Mouse (Mus musculus): ENCODE measurements at regions not wholly inside any gene's neighbourhood (a gene's known extent, or its start where the extent isn't known, plus 50 kb on each side); places are given as distances from the start of the nearest gene placed in this dataset.

GRCm38 (mm10) chr8:93591608-93592301, 56.1 kb upstream of the Ces5a start:
- peak; percentile 61 to 82 for DNase-seq

GRCm38 (mm10) chr8:93592302-93592651, 56.6 kb upstream of the Ces5a start:
- DNase-seq, result no peak

GRCm38 (mm10) chr8:93598613-93599121, 63.0 kb upstream of the Ces5a start:
- DNase-seq, result peak; percentile 34 to 49

- DNase-seq, result no peak
These were observed 63.7 kb upstream of the Ces5a start for GRCm38 (mm10) chr8:93599306-93599705.

GRCm38 (mm10) chr8:93599776-93600175, 64.1 kb upstream of the Ces5a start:
- DNase-seq, result peak; percentile 16 to 46

- DNase-seq, result peak; percentile 14 to 41
These were observed 91.3 kb upstream of the Ces5a start for GRCm38 (mm10) chr8:93626807-93627526.

GRCm38 (mm10) chr8:93627626-93628025, 92.0 kb upstream of the Ces5a start:
- DNase-seq, result no peak

- no peak for DNase-seq
These were observed 97.3 kb upstream of the Ces5a start for GRCm38 (mm10) chr8:93632896-93633295.

GRCm38 (mm10) chr8:93642770-93643169, 107.1 kb upstream of the Ces5a start:
- DNase-seq, result no peak

- no peak for DNase-seq
These were observed 108.0 kb upstream of the Ces5a start for GRCm38 (mm10) chr8:93643471-93644215.

- no peak for DNase-seq
These were observed 117.8 kb upstream of the Ces5a start for GRCm38 (mm10) chr8:93653421-93653820.

GRCm38 (mm10) chr8:93653913-93654705, 118.5 kb upstream of the Ces5a start:
- DNase-seq, result no peak

GRCm38 (mm10) chr8:93655752-93656151, 120.1 kb upstream of the Ces5a start:
- DNase-seq, result no peak

- peak; percentile 72 to 73 for DNase-seq
These were observed 126.1 kb upstream of the Ces5a start for GRCm38 (mm10) chr8:93661739-93662138.

GRCm38 (mm10) chr8:93662219-93662618, 126.6 kb upstream of the Ces5a start:
- peak; percentile 9 to 45 for DNase-seq

GRCm38 (mm10) chr8:93663851-93664250, 128.2 kb upstream of the Ces5a start:
- no peak for DNase-seq

GRCm38 (mm10) chr8:93668306-93668705, 132.7 kb upstream of the Ces5a start:
- DNase-seq, result peak; percentile 6 to 43

- no peak for DNase-seq
These were observed 135.0 kb upstream of the Gnao1 start for GRCm38 (mm10) chr8:93674721-93675120.

- no peak for DNase-seq
These were observed 125.9 kb upstream of the Gnao1 start for GRCm38 (mm10) chr8:93683773-93684391.

- no peak for DNase-seq
These were observed 125.4 kb upstream of the Gnao1 start for GRCm38 (mm10) chr8:93684392-93684791.

- DNase-seq, result no peak
These were observed 120.9 kb upstream of the Gnao1 start for GRCm38 (mm10) chr8:93688845-93689244.

GRCm38 (mm10) chr8:93689832-93690471, 119.8 kb upstream of the Gnao1 start:
- no peak for DNase-seq
